Mouse (Mus musculus) embryonic facial prominence, embryonic 11.5 days (tissue): ENCODE measurements around the gene Utp11. TPM values are rescaled to one million over a fixed set of nuclear protein-coding genes. Genes with fewer than 3 reads are reported as not detected.

Source experiments
- ATAC-seq: fragments of 200-750 bp; cut with Nextera tagmentation; replicated peaks from 2 replicates; pipeline ENCODE4 v1.8.0; 2017; ENCODE audit warnings: low read depth; ENCODE audit not compliant: insufficient number of reproducible peaks, low FRiP score, low TSS enrichment
- DNase-seq: peaks from one replicate; pipeline ENCODE4 v3.0.0-alpha.2; 2015; ENCODE audit warnings: low spot score
- H3K27ac ChIP-seq: fragments of 300-500 bp; sonication (generic); replicated peaks from 2 replicates; pipeline ENCODE4 v1.5.1; 2014; ENCODE audit warnings: mild to moderate bottlenecking, low read depth, low read length, control low read depth
- H3K27me3 ChIP-seq: fragments of 300-500 bp; sonication (generic); 2 replicates; pipeline ENCODE4 v1.6.1; 2014; ENCODE audit warnings: mild to moderate bottlenecking, low read length, moderate library complexity, mixed read lengths; ENCODE audit not compliant: control insufficient read depth, insufficient read depth
- H3K36me3 ChIP-seq: fragments of 300-500 bp; sonication (generic); replicated peaks from 2 replicates; pipeline ENCODE4 v1.6.1; 2014; ENCODE audit warnings: low read depth, mild to moderate bottlenecking, low read length, moderate library complexity, mixed read lengths; ENCODE audit not compliant: control insufficient read depth, insufficient read depth
- H3K4me1 ChIP-seq: fragments of 300-500 bp; sonication (generic); 2 replicates; pipeline ENCODE4 v1.6.1; 2014; ENCODE audit warnings: low read length, mixed read lengths; ENCODE audit not compliant: control insufficient read depth, insufficient read depth
- H3K4me2 ChIP-seq: fragments of 300-500 bp; sonication (generic); 2 replicates; pipeline ENCODE4 v1.6.1; 2014; ENCODE audit warnings: low read depth, mild to moderate bottlenecking, control low read depth, low read length, moderate library complexity
- H3K4me3 ChIP-seq: fragments of 300-500 bp; sonication (generic); 2 replicates; pipeline ENCODE4 v1.5.1; 2014; ENCODE audit warnings: low read depth, low read length, control low read depth
- H3K9ac ChIP-seq: fragments of 300-500 bp; sonication (generic); replicated peaks from 2 replicates; pipeline ENCODE4 v1.6.1; 2014; ENCODE audit warnings: mild to moderate bottlenecking, control low read depth, low read length
- H3K9me3 ChIP-seq: fragments of 300-500 bp; sonication (generic); replicated peaks from 2 replicates; pipeline ENCODE4 v1.6.1; 2016; ENCODE audit warnings: mild to moderate bottlenecking, low read length, inconsistent platforms, mixed read lengths; ENCODE audit not compliant: control insufficient read depth
- WGBS: fragments of 180-500 bp; shearing (Covaris S2); extraction: QIAGEN DNeasy Blood & Tissue Kit; methylation state at CpG from one replicate; pipeline ENCODE4 v1.1.7; 2014; 5-methylcytosine and 5-hydroxymethylcytosine counted together
- polyA plus RNA-seq: library from polyadenylated mRNA; unstranded; fragments of >200 nt; fragmentation: Nextera tagmentation; extraction: Ambion mirVana; gene quantifications from 2 replicates; pipeline ENCODE4 v1.2.1, GENCODE M21; 2014

The Utp11 gene
- polyA plus RNA-seq, result 77.1 and 90.3 TPM in 2 replicates

DNA sequence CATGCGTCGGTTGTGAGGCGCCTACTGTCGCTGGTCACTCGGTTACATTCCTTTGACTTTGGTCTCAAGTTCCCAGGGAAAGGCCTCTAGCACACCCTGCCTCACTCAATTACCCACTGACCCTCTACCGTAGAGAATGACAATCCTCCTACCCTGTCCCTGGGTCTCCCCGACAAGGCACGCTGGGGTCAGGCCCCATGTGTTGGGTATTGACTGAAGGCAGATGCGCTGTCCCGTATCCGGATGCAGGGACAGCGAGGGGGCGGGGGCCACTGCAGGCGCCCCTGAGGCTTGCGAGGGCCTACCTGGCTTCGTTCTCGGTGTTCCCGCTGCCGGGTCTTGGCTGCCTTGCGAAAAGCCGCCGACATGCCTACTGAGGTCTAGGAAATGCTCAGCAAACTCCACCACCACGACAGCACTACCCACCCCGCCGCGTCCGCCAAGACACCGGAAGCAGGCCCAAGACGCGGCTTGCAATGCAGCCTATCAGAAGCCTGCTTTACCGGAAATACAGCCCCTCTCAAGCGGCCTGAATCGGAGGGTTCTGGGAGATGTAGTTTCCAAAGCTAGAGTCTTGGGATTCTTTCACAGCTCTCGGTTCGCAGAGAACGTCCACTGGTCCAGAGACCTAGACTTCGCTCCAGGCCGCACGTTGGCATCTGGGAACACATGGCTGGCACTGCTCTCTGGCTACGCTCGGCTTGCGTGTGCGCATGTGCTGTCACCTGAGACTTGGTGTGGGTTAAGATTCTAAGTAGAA is at the start of gene Utp11:
Utp11 (minus strand) TSS at position 466 of the 760 bp plus-strand sequence.
- Histone ChIP-seq H3K4me2 (peak within 1 kb of the TSS; percentile 56), H3K4me3 (peak within 1 kb of the TSS; percentile 63), H3K4me1 (peaks cover 3% of the 10 kb centered on the region), H3K36me3 (no peaks in the 10 kb centered on the region), H3K27me3 (peaks cover 3% of the 10 kb centered on the region; the same call in 1 of the 2 replicates), H3K27ac (peak within 1 kb of the TSS; percentile 2; the same call in 1 of the 2 replicates), H3K9ac (peak within 1 kb of the TSS; percentile 65), H3K9me3 (no peaks in the 10 kb centered on the region)
- ATAC-seq (peak; percentile 92), DNase-seq (peak; percentile 96)
- WGBS, result under 1% methylated on average over 43 of the region's 43 CpGs

DNA sequence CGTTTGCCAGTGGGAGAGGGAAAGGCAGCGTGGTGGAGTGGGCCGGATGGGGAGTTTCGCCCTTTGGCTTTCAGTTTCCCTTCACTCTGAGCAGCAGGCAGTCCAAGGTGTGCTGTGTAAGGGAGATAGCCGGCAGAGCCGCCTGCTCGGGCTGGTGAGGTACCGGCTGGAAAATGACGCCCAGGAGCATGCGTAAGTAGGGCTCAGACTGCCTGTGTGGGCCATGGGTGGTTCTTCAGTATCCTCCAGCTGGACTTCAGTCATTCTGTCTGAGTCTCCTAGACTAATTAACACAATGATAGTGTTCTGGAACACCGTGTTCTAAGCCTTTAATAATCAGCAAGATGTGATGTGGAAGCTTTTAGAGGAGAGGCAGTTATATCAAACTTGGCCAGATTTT is 49.4 kb upstream of the Utp11 start:
- H3K4me2 ChIP-seq, result no peak overlapping the region
- no peak overlapping the region for H3K4me3 ChIP-seq
- no peaks in the 10 kb centered on the region for H3K9me3 ChIP-seq
- H3K36me3 ChIP-seq, result no peaks in the 10 kb centered on the region
- no peaks in the 10 kb centered on the region for H3K4me1 ChIP-seq
- H3K27me3 ChIP-seq, result no peaks in the 10 kb centered on the region
- no peak overlapping the region for H3K27ac ChIP-seq
- ATAC-seq, result no peak
- 89% methylated on average over 11 of the region's 11 CpGs for WGBS
- DNase-seq, result no peak
- no peak overlapping the region for H3K9ac ChIP-seq

DNA sequence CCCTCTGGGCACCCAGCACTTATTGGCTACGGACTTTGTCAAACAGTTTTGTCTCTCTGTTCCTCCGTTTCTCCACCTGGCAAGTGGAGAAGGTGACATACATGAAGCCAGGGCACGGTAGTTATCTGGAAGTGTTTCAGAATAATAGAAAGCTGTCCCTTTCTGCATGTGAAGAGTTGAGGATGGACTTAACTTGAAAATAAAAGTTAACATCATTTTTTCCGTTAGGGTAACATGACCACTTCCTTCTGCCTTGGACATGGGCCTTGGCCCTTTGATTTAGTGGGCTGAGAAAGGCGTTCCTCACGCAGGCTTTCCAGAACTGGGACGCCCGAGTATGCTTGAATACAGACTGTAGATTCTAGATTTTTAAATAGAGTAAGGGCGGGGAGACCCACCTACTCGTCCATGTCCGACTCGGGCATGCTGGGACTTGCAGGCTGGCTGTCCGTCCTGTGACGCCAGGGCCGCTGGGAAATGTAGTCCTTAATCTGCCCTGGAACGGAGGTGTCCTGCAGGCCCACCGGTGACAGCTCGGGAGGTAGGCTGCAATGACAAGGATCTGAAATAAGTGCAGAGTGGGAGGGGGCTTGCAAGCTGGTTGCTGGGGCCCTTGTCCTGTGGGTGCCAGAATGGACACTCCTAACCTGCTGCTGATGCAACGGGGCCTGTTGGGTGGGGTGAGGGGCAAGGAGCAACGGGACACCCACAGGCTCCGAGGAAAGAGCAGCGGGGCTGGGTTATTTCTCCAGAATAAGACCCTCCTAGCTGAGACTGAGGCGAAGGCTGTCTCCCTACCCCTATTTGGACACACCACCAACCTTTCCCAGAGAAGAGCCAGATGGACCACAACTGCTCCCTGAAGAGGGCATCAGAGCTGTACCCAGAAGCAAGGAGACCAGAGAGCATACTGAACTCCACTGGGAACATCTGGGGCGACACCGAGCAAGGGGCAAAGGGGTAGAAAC is 48.3 kb upstream of the Utp11 start, which contains the start of gene Inpp5b:
Inpp5b (plus strand) TSS at position 475 of the 968 bp plus-strand sequence.
- peak; percentile 78 for ATAC-seq
- peak within 1 kb of the TSS; percentile 61 for H3K9ac ChIP-seq
- H3K9me3 ChIP-seq, result no peaks in the 10 kb centered on the region
- H3K4me3 ChIP-seq, result peak within 1 kb of the TSS; percentile 53
- H3K4me1 ChIP-seq, result no peaks in the 10 kb centered on the region
- no peak within 1 kb of the TSS for H3K27ac ChIP-seq
- peak within 1 kb of the TSS; percentile 67 for H3K4me2 ChIP-seq
- 17% methylated on average over 25 of the region's 25 CpGs for WGBS
- DNase-seq, result peak; percentile 84
- H3K36me3 ChIP-seq, result no peaks in the 10 kb centered on the region
- H3K27me3 ChIP-seq, result no peaks in the 10 kb centered on the region

DNA sequence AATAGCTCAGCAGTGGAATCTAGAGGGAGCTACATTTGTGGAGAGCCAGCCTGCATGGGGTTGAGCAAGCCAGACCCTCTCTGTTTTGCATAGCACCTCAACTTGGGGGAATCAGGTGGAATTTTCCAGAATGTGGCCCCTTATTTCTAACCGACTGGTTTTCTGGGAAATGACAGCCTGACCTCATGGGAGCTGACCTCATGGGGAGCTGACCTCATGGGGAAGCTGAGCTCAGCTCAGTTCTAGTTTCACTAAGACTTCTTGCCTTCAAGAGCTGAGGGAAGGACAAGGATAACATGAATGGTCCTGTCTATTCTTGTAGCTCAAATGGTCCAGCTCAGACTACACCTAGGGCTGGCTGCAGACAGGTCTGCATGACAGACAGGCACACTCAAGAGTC is 45.4 kb upstream of the Utp11 start:
- no peaks in the 10 kb centered on the region for H3K27me3 ChIP-seq
- H3K4me2 ChIP-seq, result no peak overlapping the region

DNA sequence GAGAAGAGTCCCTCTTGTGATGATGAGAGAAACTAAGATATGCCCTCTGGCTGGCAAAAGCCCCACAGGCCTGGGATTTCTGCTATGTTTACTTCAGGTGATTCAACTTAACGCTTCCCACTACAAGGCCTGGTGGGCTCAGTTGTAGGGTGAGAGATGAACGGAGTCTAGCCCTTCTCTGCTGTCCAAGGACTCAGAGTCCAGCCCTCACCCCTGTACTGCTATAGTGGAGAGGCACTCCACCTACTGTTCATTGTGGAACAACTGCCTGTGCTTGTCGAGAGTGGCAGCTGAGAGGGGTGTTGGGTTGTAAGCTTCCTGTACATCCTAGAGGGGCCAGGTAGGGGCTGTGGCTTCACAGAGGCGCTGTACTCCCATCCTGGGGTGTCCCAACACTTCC is 44.6 kb upstream of the Utp11 start:
- ATAC-seq (no peak), DNase-seq (no peak)
- Histone ChIP-seq H3K36me3 (no peaks in the 10 kb centered on the region; the same call in 1 of the 2 replicates), H3K27ac (no peak overlapping the region), H3K4me2 (no peak overlapping the region), H3K9me3 (no peaks in the 10 kb centered on the region), H3K27me3 (no peaks in the 10 kb centered on the region), H3K4me3 (no peak overlapping the region), H3K4me1 (no peaks in the 10 kb centered on the region), H3K9ac (no peak overlapping the region)
- WGBS, result 67% methylated on average over 4 of the region's 4 CpGs

More for the DNA sequence above, 45.4 kb upstream of the Utp11 start:
- ATAC-seq (no peak), DNase-seq (no peak)
- Histone ChIP-seq H3K36me3 (no peaks in the 10 kb centered on the region), H3K9ac (no peak overlapping the region), H3K9me3 (no peaks in the 10 kb centered on the region), H3K27ac (no peak overlapping the region), H3K4me3 (no peak overlapping the region), H3K4me1 (no peaks in the 10 kb centered on the region)
- WGBS, result 67% methylated on average over 1 of the region's 1 CpGs

DNA sequence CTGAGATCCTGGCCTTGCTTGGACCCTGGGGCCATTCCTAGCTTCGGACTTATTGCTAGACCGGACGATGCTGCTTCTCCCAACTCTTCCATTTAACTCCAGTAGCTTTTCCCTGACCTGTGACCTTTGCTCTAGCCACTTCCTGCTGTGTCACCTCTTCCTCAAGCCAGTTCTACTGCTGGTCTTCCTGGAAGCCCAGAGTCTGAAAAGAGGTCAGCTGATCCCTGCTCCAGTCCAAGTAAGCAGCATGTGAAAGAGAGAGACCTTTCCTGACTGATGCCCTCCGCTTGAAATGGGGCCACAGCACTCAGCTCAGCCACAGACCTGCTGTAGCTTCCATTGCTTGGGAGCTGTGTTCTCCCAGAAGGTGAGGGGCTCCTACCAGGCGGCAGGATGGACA is 44.1 kb upstream of the Utp11 start:
- no peaks in the 10 kb centered on the region; the same call in 1 of the 2 replicates for H3K36me3 ChIP-seq
- no peak for ATAC-seq

DNA sequence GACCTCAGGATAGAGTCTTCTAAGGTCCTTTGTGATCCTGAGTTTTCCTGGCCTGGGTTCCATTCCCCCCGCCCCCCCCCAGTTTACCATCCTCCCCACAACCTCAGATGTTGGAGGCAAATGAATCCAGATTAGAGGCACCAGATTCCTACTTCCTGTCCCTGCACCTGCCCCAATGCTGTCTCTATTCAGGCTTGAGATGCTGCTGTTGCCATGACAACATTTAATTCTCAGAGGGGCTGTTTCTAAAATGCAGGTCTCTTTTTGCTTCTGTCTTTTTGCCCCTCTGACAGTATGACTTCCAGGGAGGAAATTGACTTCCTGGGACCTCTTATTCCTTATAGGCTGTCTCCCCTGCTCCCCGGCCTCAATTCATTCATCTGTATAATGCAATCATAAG is 43.6 kb upstream of the Utp11 start:
- no peak overlapping the region for H3K9ac ChIP-seq
- no peaks in the 10 kb centered on the region for H3K4me1 ChIP-seq
- ATAC-seq (no peak), DNase-seq (no peak)
- 73% methylated on average over 2 of the region's 2 CpGs for WGBS
- no peaks in the 10 kb centered on the region for H3K27me3 ChIP-seq
- no peak overlapping the region for H3K4me2 ChIP-seq
- H3K9me3 ChIP-seq, result no peaks in the 10 kb centered on the region
- H3K27ac ChIP-seq, result no peak overlapping the region
- H3K36me3 ChIP-seq, result no peaks in the 10 kb centered on the region; the same call in none of the 2 replicates
- H3K4me3 ChIP-seq, result no peak overlapping the region

More for the DNA sequence above, 44.1 kb upstream of the Utp11 start:
- Histone ChIP-seq H3K27ac (no peak overlapping the region), H3K4me2 (no peak overlapping the region), H3K4me3 (no peak overlapping the region), H3K9me3 (no peaks in the 10 kb centered on the region), H3K9ac (no peak overlapping the region), H3K27me3 (no peaks in the 10 kb centered on the region), H3K4me1 (no peaks in the 10 kb centered on the region)
- no peak for DNase-seq
- WGBS, result 76% methylated on average over 5 of the region's 5 CpGs
